Mouse (Mus musculus): Measurements from ENCODE around the gene Nmu.

DNA sequence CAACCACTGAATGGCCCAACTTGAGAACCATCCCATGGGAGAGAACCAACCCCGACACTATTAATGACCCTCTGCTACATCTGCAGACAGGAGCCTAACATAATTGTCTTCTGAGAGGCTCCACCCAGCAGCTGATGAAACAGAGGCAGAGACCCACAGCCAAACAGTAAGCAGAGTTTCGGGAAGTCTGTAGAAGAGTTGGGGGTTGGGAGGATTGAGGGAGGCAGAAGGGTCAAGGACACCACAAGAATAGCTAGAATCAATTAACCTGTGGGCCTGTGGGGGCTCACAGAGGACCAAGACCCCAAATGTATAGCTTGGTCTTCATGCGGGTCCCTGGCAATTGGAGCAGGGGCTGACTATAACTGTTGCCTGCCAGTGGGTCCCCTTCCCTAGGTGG lies 75.3 kb downstream of the Nmu start:
- TF ChIP-seq CTCF (IDR thresholded peaks at IDR 0.05; ENCODE audit: borderline replicate concordance, insufficient read depth, low read depth, low read length) (no peak), POLR2A (IDR thresholded peaks at IDR 0.05; ENCODE audit: borderline replicate concordance, insufficient read depth, low read length) (no peak)
